Mouse (Mus musculus): ENCODE measurements at regions not wholly inside any gene's neighbourhood (a gene's known extent, or its start where the extent isn't known, plus 50 kb on each side); places are given as distances from the start of the nearest gene placed in this dataset.

DNA sequence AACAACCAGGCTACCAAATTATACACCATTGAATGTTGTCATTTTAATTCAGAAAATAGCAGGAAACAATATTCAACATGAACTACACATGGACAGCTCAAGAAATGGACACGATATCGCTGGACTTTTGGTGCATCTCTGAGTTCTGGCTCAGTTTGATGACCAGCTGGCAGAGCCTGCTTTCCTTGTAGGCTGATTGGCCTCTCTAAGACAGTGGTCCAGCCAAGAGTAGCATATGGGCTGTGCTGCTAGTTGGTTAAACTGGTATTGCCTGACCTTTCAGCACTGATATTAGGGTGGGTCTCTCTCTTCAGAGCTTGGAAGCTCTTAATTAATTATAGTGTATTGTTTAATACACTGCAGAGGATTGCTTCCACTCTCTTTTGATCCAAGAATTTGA lies 705.8 kb upstream of the Ddx18 start:
- DNase-seq (ENCODE audit: low spot score) (no peak), ATAC-seq (replicated peaks; ENCODE audit: insufficient number of reproducible peaks, low FRiP score, low TSS enrichment, low read depth) (no peak)
- H3K27me3 ChIP-seq (ENCODE audit: control insufficient read depth, insufficient read depth, low read length) = no peaks in the 10 kb centered on the region
- H3K9me3 ChIP-seq (replicated peaks; ENCODE audit: control insufficient read depth, low read length) = no peaks in the 10 kb centered on the region
- no peaks in the 10 kb centered on the region for H3K36me3 ChIP-seq (replicated peaks; ENCODE audit: control insufficient read depth, insufficient read depth, low read depth, low read length)
- no peak overlapping the region for H3K4me2 ChIP-seq (ENCODE audit: low read depth, low read length)
- no peak overlapping the region for H3K27ac ChIP-seq (replicated peaks; ENCODE audit: low read depth, low read length)
- H3K9ac ChIP-seq (replicated peaks; ENCODE audit: low read length) = no peak overlapping the region
- WGBS = 92% methylated on average over 2 of the region's 2 CpGs
- no peak overlapping the region for H3K4me3 ChIP-seq (ENCODE audit: low read depth, low read length)
- H3K4me1 ChIP-seq (ENCODE audit: control insufficient read depth, insufficient read depth, low read length) = no peaks in the 10 kb centered on the region

DNA sequence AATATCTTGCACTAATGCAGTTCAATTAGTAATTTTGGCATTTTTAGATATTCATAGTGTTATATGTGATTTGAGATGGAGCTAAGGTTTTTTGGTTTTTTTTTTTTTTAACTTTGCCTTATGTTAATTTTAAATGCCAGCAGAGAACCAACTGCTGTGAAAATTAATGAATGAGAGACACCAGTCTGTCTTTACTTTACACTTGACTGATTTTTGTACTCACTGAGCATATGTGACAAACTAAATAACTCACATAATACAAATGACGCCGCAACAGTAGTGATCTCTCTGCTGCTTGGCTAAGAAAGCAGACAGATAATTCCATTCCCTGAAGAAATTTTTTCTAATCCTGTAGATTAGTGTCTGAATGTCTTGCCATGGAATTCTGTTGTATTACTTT lies 675.2 kb upstream of the Ddx18 start:
- Histone ChIP-seq H3K36me3 (replicated peaks; ENCODE audit: control insufficient read depth, insufficient read depth, low read depth, low read length) (no peaks in the 10 kb centered on the region), H3K4me1 (ENCODE audit: control insufficient read depth, insufficient read depth, low read length) (no peaks in the 10 kb centered on the region), H3K27me3 (ENCODE audit: control insufficient read depth, insufficient read depth, low read length) (no peaks in the 10 kb centered on the region), H3K4me2 (ENCODE audit: low read depth, low read length) (no peak overlapping the region), H3K4me3 (ENCODE audit: low read depth, low read length) (no peak overlapping the region), H3K9me3 (replicated peaks; ENCODE audit: control insufficient read depth, low read length) (no peaks in the 10 kb centered on the region), H3K27ac (replicated peaks; ENCODE audit: low read depth, low read length) (no peak overlapping the region), H3K9ac (replicated peaks; ENCODE audit: low read length) (no peak overlapping the region)
- ATAC-seq (replicated peaks; ENCODE audit: insufficient number of reproducible peaks, low FRiP score, low TSS enrichment, low read depth) (no peak), DNase-seq (ENCODE audit: low spot score) (no peak)
- 74% methylated on average over 2 of the region's 2 CpGs for WGBS

DNA sequence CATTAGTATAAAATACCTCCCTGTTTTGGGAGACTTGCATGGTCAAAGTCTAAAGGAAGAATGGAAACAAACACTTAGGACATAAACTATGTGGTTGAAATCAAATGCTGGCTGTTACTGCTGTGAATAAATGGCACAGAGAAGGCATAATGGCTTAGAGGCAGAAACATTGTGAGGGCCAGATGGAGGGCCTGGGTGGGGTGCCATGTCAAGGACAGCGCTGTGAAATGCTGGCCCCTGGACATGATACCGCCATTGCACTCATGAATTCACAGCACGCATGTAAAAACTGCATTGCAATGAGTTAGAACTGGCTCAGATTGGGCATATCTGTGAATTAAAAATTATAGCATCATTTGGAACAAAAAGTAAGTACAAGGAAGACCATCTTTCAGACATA lies 673.7 kb upstream of the Ddx18 start:
- no peak overlapping the region for H3K4me3 ChIP-seq (ENCODE audit: low read depth, low read length)
- no peaks in the 10 kb centered on the region for H3K27me3 ChIP-seq (ENCODE audit: control insufficient read depth, insufficient read depth, low read length)
- no peak overlapping the region for H3K27ac ChIP-seq (replicated peaks; ENCODE audit: low read depth, low read length)
- 93% methylated on average over 3 of the region's 3 CpGs for WGBS
- no peak for DNase-seq (ENCODE audit: low spot score)
- H3K36me3 ChIP-seq (replicated peaks; ENCODE audit: control insufficient read depth, insufficient read depth, low read depth, low read length) = no peaks in the 10 kb centered on the region
- no peaks in the 10 kb centered on the region for H3K4me1 ChIP-seq (ENCODE audit: control insufficient read depth, insufficient read depth, low read length)
- no peak for ATAC-seq (replicated peaks; ENCODE audit: insufficient number of reproducible peaks, low FRiP score, low TSS enrichment, low read depth)
- no peak overlapping the region for H3K9ac ChIP-seq (replicated peaks; ENCODE audit: low read length)
- no peaks in the 10 kb centered on the region for H3K9me3 ChIP-seq (replicated peaks; ENCODE audit: control insufficient read depth, low read length)
- no peak overlapping the region for H3K4me2 ChIP-seq (ENCODE audit: low read depth, low read length)

DNA sequence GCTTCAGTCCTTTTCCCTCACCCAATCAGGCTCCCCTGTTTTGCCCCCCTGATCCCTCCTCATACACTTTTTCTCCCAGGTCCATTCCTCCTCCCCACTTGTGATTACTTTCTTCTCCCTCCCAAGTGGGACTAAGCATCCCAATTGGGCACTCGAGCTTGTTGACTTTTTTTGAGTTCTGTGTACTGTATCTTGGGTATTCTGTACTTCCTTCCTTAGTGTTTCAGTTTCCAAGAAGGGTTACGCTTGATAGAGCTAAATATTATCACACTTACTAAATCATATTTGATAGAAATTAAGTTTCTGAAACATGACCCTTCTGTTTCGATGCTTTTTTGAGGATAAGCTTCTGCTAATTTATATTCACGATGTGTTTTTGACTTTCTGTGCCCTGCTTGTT lies 662.7 kb upstream of the Ddx18 start:
- WGBS = 79% methylated on average over 4 of the region's 4 CpGs
- no peak overlapping the region for H3K9ac ChIP-seq (replicated peaks; ENCODE audit: low read length)
- ATAC-seq (replicated peaks; ENCODE audit: insufficient number of reproducible peaks, low FRiP score, low TSS enrichment, low read depth) (no peak), DNase-seq (ENCODE audit: low spot score) (no peak)
- no peaks in the 10 kb centered on the region for H3K4me1 ChIP-seq (ENCODE audit: control insufficient read depth, insufficient read depth, low read length)
- H3K27ac ChIP-seq (replicated peaks; ENCODE audit: low read depth, low read length) = no peak overlapping the region
- no peak overlapping the region for H3K4me2 ChIP-seq (ENCODE audit: low read depth, low read length)
- H3K9me3 ChIP-seq (replicated peaks; ENCODE audit: control insufficient read depth, low read length) = no peaks in the 10 kb centered on the region
- H3K36me3 ChIP-seq (replicated peaks; ENCODE audit: control insufficient read depth, insufficient read depth, low read depth, low read length) = no peaks in the 10 kb centered on the region
- H3K27me3 ChIP-seq (ENCODE audit: control insufficient read depth, insufficient read depth, low read length) = no peaks in the 10 kb centered on the region
- no peak overlapping the region for H3K4me3 ChIP-seq (ENCODE audit: low read depth, low read length)

DNA sequence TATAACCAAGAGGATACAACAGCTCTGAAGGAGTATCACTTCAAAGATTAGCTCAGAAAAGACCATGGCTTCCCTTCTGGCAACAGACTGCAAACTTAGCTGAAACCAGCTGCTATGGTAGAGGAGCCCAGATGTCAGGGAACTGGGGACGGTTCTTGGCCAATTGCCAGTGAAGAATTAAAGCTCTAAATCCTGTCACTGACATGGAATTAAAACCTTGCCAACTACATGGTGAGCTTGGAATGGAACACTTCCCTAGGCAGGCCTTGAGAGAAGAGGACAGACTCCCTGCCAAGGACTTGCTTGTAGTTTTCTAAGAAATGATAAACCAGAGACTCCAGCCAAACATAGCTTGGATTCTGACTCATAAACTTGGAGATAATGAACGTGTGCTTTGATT lies 644.7 kb upstream of the Ddx18 start:
- WGBS = 75% methylated on average over 2 of the region's 2 CpGs
- H3K4me1 ChIP-seq (ENCODE audit: control insufficient read depth, insufficient read depth, low read length) = no peaks in the 10 kb centered on the region
- H3K4me2 ChIP-seq (ENCODE audit: low read depth, low read length) = no peak overlapping the region
- H3K27me3 ChIP-seq (ENCODE audit: control insufficient read depth, insufficient read depth, low read length) = no peaks in the 10 kb centered on the region
- DNase-seq (ENCODE audit: low spot score) (no peak), ATAC-seq (replicated peaks; ENCODE audit: insufficient number of reproducible peaks, low FRiP score, low TSS enrichment, low read depth) (no peak)
- H3K36me3 ChIP-seq (replicated peaks; ENCODE audit: control insufficient read depth, insufficient read depth, low read depth, low read length) = no peaks in the 10 kb centered on the region
- no peaks in the 10 kb centered on the region for H3K9me3 ChIP-seq (replicated peaks; ENCODE audit: control insufficient read depth, low read length)
- H3K4me3 ChIP-seq (ENCODE audit: low read depth, low read length) = no peak overlapping the region
- H3K27ac ChIP-seq (replicated peaks; ENCODE audit: low read depth, low read length) = no peak overlapping the region
- no peak overlapping the region for H3K9ac ChIP-seq (replicated peaks; ENCODE audit: low read length)

DNA sequence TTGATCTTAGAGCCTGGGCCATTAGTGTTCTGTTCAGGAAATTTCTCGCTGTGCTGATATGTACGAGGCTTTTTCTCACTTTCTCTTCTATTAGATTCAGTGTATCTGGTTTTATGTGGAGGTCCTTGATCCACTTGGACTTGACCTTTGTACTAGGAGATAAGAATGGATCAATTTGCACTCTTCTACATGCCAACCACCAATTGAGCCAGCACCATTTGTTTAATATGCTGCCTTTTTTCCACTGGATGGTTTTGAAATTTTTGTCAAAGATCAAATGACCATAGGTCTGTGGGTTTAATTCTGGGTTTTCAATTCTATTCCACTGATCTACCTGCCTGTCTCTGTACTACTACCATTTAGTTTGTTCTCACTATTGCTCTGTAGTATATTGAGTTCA lies 640.8 kb upstream of the Ddx18 start:
- ATAC-seq (replicated peaks; ENCODE audit: insufficient number of reproducible peaks, low FRiP score, low TSS enrichment, low read depth) = no peak

DNA sequence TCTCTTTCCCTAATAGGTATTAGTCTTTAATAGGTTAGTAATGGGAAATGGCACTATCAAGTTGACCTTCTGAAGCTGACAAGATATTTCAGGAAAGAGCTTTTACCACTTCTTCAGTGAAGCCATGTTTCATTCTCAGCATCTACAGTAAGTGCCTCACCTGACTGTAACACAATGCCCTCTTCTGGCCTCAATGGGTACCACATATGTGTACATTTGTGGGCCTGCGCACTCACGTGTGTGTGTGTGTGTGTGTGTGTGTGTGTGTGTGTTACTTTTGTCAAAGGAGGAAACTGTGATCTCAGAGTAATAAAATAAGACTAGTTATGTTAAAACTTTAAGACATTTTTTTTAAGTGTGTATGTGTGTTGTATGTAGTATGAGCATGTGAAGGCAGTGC lies 601.8 kb upstream of the Ddx18 start:
- ATAC-seq (replicated peaks; ENCODE audit: insufficient number of reproducible peaks, low FRiP score, low TSS enrichment, low read depth) = no peak
- H3K9ac ChIP-seq (replicated peaks; ENCODE audit: low read length) = no peak overlapping the region
- WGBS = 79% methylated on average over 2 of the region's 2 CpGs
- no peak overlapping the region for H3K4me3 ChIP-seq (ENCODE audit: low read depth, low read length)
- H3K36me3 ChIP-seq (replicated peaks; ENCODE audit: control insufficient read depth, insufficient read depth, low read depth, low read length) = no peaks in the 10 kb centered on the region
- H3K9me3 ChIP-seq (replicated peaks; ENCODE audit: control insufficient read depth, low read length) = no peaks in the 10 kb centered on the region
- peak; percentile 1 for DNase-seq (ENCODE audit: low spot score)
- no peak overlapping the region for H3K4me2 ChIP-seq (ENCODE audit: low read depth, low read length)
- no peak overlapping the region for H3K27ac ChIP-seq (replicated peaks; ENCODE audit: low read depth, low read length)
- no peaks in the 10 kb centered on the region for H3K27me3 ChIP-seq (ENCODE audit: control insufficient read depth, insufficient read depth, low read length)
- H3K4me1 ChIP-seq (ENCODE audit: control insufficient read depth, insufficient read depth, low read length) = no peaks in the 10 kb centered on the region

More for the DNA sequence above, 640.8 kb upstream of the Ddx18 start:
- Histone ChIP-seq H3K27me3 (ENCODE audit: control insufficient read depth, insufficient read depth, low read length) (no peaks in the 10 kb centered on the region), H3K4me3 (ENCODE audit: low read depth, low read length) (no peak overlapping the region), H3K36me3 (replicated peaks; ENCODE audit: control insufficient read depth, insufficient read depth, low read depth, low read length) (no peaks in the 10 kb centered on the region), H3K9me3 (replicated peaks; ENCODE audit: control insufficient read depth, low read length) (no peaks in the 10 kb centered on the region), H3K4me2 (ENCODE audit: low read depth, low read length) (no peak overlapping the region), H3K4me1 (ENCODE audit: control insufficient read depth, insufficient read depth, low read length) (no peaks in the 10 kb centered on the region), H3K27ac (replicated peaks; ENCODE audit: low read depth, low read length) (no peak overlapping the region), H3K9ac (replicated peaks; ENCODE audit: low read length) (no peak overlapping the region)
- WGBS = 90% methylated on average over 2 of the region's 2 CpGs
- no peak for DNase-seq (ENCODE audit: low spot score)

DNA sequence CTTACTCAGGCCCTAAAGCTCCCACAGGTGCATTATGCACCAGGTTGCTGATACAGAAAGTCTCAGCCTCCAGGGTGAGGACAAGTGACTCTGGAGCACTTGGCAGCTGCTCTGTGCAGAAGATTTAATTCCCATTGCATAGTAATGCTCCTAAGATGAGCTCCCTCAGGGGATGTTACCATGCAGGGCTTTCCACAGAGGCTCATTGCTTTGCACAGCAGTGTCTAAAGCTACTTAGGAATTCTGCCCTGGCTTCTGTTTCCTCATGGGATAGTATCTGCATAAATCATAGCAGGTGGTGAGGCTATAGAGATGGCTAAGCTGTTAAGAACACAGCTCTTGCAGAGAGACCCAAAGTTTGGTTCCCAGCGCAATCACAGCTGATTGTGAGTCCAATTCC lies 594.0 kb upstream of the Ddx18 start:
- Histone ChIP-seq H3K27me3 (ENCODE audit: control insufficient read depth, insufficient read depth, low read length) (no peaks in the 10 kb centered on the region), H3K27ac (replicated peaks; ENCODE audit: low read depth, low read length) (no peak overlapping the region), H3K9me3 (replicated peaks; ENCODE audit: control insufficient read depth, low read length) (no peaks in the 10 kb centered on the region), H3K4me3 (ENCODE audit: low read depth, low read length) (no peak overlapping the region), H3K4me2 (ENCODE audit: low read depth, low read length) (no peak overlapping the region), H3K36me3 (replicated peaks; ENCODE audit: control insufficient read depth, insufficient read depth, low read depth, low read length) (no peaks in the 10 kb centered on the region), H3K9ac (replicated peaks; ENCODE audit: low read length) (no peak overlapping the region), H3K4me1 (ENCODE audit: control insufficient read depth, insufficient read depth, low read length) (no peaks in the 10 kb centered on the region)
- DNase-seq (ENCODE audit: low spot score) = no peak
- WGBS = 86% methylated on average over 1 of the region's 1 CpGs
- ATAC-seq (replicated peaks; ENCODE audit: insufficient number of reproducible peaks, low FRiP score, low TSS enrichment, low read depth) = no peak

DNA sequence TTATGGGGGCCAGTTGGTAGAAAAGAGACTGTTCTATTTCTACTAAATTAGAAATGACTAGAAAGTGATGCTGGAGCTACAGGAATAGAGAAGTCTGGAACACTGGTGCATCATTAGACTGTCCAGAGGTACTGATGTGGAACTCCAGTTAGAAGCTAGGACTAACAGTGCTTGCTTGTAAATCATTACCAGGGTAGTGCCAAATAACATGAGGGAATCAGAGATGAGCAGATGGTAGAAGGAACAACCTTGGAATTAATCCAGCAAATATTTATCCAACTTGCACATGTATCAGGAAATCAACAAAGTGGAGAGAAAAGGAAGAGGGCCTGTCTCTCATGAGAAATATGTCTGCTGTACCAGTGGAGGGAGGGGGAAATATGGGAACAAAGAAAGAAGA lies 573.6 kb upstream of the Ddx18 start:
- H3K27me3 ChIP-seq (ENCODE audit: control insufficient read depth, insufficient read depth, low read length) = no peaks in the 10 kb centered on the region
- ATAC-seq (replicated peaks; ENCODE audit: insufficient number of reproducible peaks, low FRiP score, low TSS enrichment, low read depth) (no peak), DNase-seq (ENCODE audit: low spot score) (no peak)
- H3K9ac ChIP-seq (replicated peaks; ENCODE audit: low read length) = no peak overlapping the region
- H3K4me3 ChIP-seq (ENCODE audit: low read depth, low read length) = no peak overlapping the region
- H3K36me3 ChIP-seq (replicated peaks; ENCODE audit: control insufficient read depth, insufficient read depth, low read depth, low read length) = no peaks in the 10 kb centered on the region
- no peak overlapping the region for H3K4me2 ChIP-seq (ENCODE audit: low read depth, low read length)
- H3K27ac ChIP-seq (replicated peaks; ENCODE audit: low read depth, low read length) = no peak overlapping the region
- H3K4me1 ChIP-seq (ENCODE audit: control insufficient read depth, insufficient read depth, low read length) = no peaks in the 10 kb centered on the region
- H3K9me3 ChIP-seq (replicated peaks; ENCODE audit: control insufficient read depth, low read length) = no peaks in the 10 kb centered on the region
